Mouse (Mus musculus) granulocyte monocyte progenitor cell, adult 5-6 weeks (primary cell): ENCODE data around the gene Magea1. TPM values are rescaled to one million over a fixed set of nuclear protein-coding genes. Genes with fewer than 3 reads are reported as not detected.
"Not testable (repeated sequence)": the region's sequence is repeated elsewhere in the genome, so short reads cannot be mapped to it uniquely, and the experiment has no call there.

Source experiments
- ATAC-seq: replicated peaks from 2 replicates; pipeline ENCODE4 v1.8.0; 2016; ENCODE audit warnings: mild to moderate bottlenecking, moderate TSS enrichment, inconsistent platforms; ENCODE audit not compliant: poor library complexity, severe bottlenecking
- total RNA-seq, 2 experiments: library from RNA; stranded (forward) in 1 of 2; stranded (reverse) in 1 of 2; fragments of 200-712, 200-1000 nt in 1 of 2; fragments of >200 nt in 1 of 2; fragmentation: Nextera tagmentation in 1 of 2; gene quantifications; 2 replicates each; pipeline ENCODE4 v1.2.3; 2014 to 2017

The Magea1 gene
- total RNA-seq (2014; fragmentation: Nextera tagmentation) (not detected in 2 replicates), total RNA-seq (2017) (not detected in 2 replicates)

GRCm38 (mm10) chrX:155089693-155090092 lies at the start of gene Magea1:
Magea1 (minus strand) TSS chrX:155089793.
- not testable (repeated sequence) for ATAC-seq

GRCm38 (mm10) chrX:155128312-155128711 lies 38.7 kb upstream of the Magea1 start, which contains the start of gene Cldn34b2:
Cldn34b2 (minus strand) TSS chrX:155128412.
- ATAC-seq, result not testable (repeated sequence)

GRCm38 (mm10) chrX:155098024-155098423 lies 8.4 kb upstream of the Magea1 start:
- no peak; the same call in 1 of the 2 replicates for ATAC-seq

GRCm38 (mm10) chrX:155093566-155093965 lies 4.0 kb upstream of the Magea1 start, which contains the start of gene Magea2:
Magea2 (minus strand) TSS chrX:155093666.
- not testable (repeated sequence) for ATAC-seq

- ATAC-seq, result not testable (repeated sequence)
Measured at GRCm38 (mm10) chrX:155063045-155063444, 26.5 kb downstream of the Magea1 start, which contains the start of gene Magea5. Magea5 (minus strand) TSS chrX:155063145.

Other genes starting within 250 kb of the Magea1 start
- not detected in 2 replicates for gene Cldn34b1, start 199.5 kb downstream of the Magea1 start, total RNA-seq (2014; fragmentation: Nextera tagmentation)
- gene Cldn34b1, start 199.5 kb downstream of the Magea1 start, total RNA-seq (2017), result not detected in 2 replicates
- not detected in 2 replicates for gene Magea6, start 153.8 kb downstream of the Magea1 start, total RNA-seq (2014; fragmentation: Nextera tagmentation)
- gene Magea6, start 153.8 kb downstream of the Magea1 start, total RNA-seq (2017), result not detected in 2 replicates
- not detected in 2 replicates for gene Magea3, start 140.3 kb downstream of the Magea1 start, total RNA-seq (2014; fragmentation: Nextera tagmentation)
- not detected in 2 replicates for gene Magea3, start 140.3 kb downstream of the Magea1 start, total RNA-seq (2017)
- gene Magea8, start 93.9 kb downstream of the Magea1 start, total RNA-seq (2014; fragmentation: Nextera tagmentation), result not detected in 2 replicates
- not detected in 2 replicates for gene Magea8, start 93.9 kb downstream of the Magea1 start, total RNA-seq (2017)
- not detected in 2 replicates for gene Magea5, start 26.6 kb downstream of the Magea1 start, total RNA-seq (2014; fragmentation: Nextera tagmentation)
- gene Magea5, start 26.6 kb downstream of the Magea1 start, total RNA-seq (2017), result not detected in 2 replicates
- not detected in 2 replicates for gene Magea2, start 3.9 kb upstream of the Magea1 start, total RNA-seq (2014; fragmentation: Nextera tagmentation)
- not detected in 2 replicates for gene Magea2, start 3.9 kb upstream of the Magea1 start, total RNA-seq (2017)
- not detected in 2 replicates for gene Cldn34b2, start 38.6 kb upstream of the Magea1 start, total RNA-seq (2014; fragmentation: Nextera tagmentation)
- gene Cldn34b2, start 38.6 kb upstream of the Magea1 start, total RNA-seq (2017), result not detected in 2 replicates
- 129 and 147 TPM in 2 replicates for gene Sat1, start 126.7 kb upstream of the Magea1 start, total RNA-seq (2014; fragmentation: Nextera tagmentation)
- gene Sat1, start 126.7 kb upstream of the Magea1 start, total RNA-seq (2017), result 321 and 354 TPM in 2 replicates
- 43.2 and 51.1 TPM in 2 replicates for gene Acot9, start 172.7 kb upstream of the Magea1 start, total RNA-seq (2014; fragmentation: Nextera tagmentation)
- 74.7 and 77.0 TPM in 2 replicates for gene Acot9, start 172.7 kb upstream of the Magea1 start, total RNA-seq (2017)